Mouse (Mus musculus): ENCODE results near the gene Hcst. TPM values are rescaled to one million over a fixed set of nuclear protein-coding genes. Genes with fewer than 3 reads are reported as not detected.

Hcst gene
- 10 to 100 TPM in 1 of 26 experiments, 1 to 10 TPM in 16, not detected in 9; 3.3 to 12.1 (median 6.0) TPM for total RNA-seq (2018; cell fraction: chromatin; rRNA removed)
- total RNA-seq (2018; cell fraction: cytosol; rRNA removed) = 10 to 100 TPM; 15.7 to 50.0 (median 32.0) TPM
- total RNA-seq (2018; cell fraction: nucleus; rRNA removed) = 10 to 100 TPM in 7 of 26 experiments, 1 to 10 TPM in 18, not detected in 1; 3.4 to 13.6 (median 7.9) TPM
- 9.3 to 40.5 TPM (median 34.0 TPM) in 3 replicates for polyA plus RNA-seq (2018)

GRCm38 (mm10) chr7:30419561-30420499, at the start of gene Hcst:
TSS of gene Hcst (minus strand) at chr7:30419854.
- H3K4me3 ChIP-seq (ENCODE audit: inconsistent target) = peak within 1 kb of the TSS; percentile 86
- H3K79me2 ChIP-seq (ENCODE audit: inconsistent target) = peaks cover 76% of the 10 kb centered on the region
- WGBS (ENCODE audit: missing documents) = 1% methylated on average over 10 of the region's 10 CpGs
- peak within 1 kb of the TSS; percentile 100 for H3K27ac ChIP-seq
- peaks cover 13% of the 10 kb centered on the region; the same call in 1 of the 2 replicates for H3K36me3 ChIP-seq (ENCODE audit: inconsistent target)

- 19% methylated on average over 5 of the region's 6 CpGs for WGBS (ENCODE audit: missing documents)
- H3K79me2 ChIP-seq (ENCODE audit: inconsistent target) = no peaks in the 10 kb centered on the region
- no peak overlapping the region for H3K4me3 ChIP-seq (ENCODE audit: inconsistent target)
- no peaks in the 10 kb centered on the region for H3K36me3 ChIP-seq (ENCODE audit: inconsistent target)
- H3K27ac ChIP-seq = no peak overlapping the region
Observed at GRCm38 (mm10) chr7:30464816-30465300, 45.2 kb upstream of the Hcst start.

- H3K36me3 ChIP-seq (ENCODE audit: inconsistent target) = no peaks in the 10 kb centered on the region
- H3K4me3 ChIP-seq (ENCODE audit: inconsistent target) = no peak overlapping the region
- 50% methylated on average over 4 of the region's 4 CpGs for WGBS (ENCODE audit: missing documents)
- H3K27ac ChIP-seq = no peak overlapping the region
- no peaks in the 10 kb centered on the region for H3K79me2 ChIP-seq (ENCODE audit: inconsistent target)
Observed at GRCm38 (mm10) chr7:30463996-30464395, 44.3 kb upstream of the Hcst start.

GRCm38 (mm10) chr7:30463568-30463967, 43.9 kb upstream of the Hcst start:
- Histone ChIP-seq H3K36me3 (ENCODE audit: inconsistent target) (no peaks in the 10 kb centered on the region), H3K79me2 (ENCODE audit: inconsistent target) (no peaks in the 10 kb centered on the region), H3K27ac (no peak overlapping the region), H3K4me3 (ENCODE audit: inconsistent target) (no peak overlapping the region)
- WGBS (ENCODE audit: missing documents) = 40% methylated on average over 6 of the region's 7 CpGs

GRCm38 (mm10) chr7:30459484-30459883, 39.8 kb upstream of the Hcst start:
- Histone ChIP-seq H3K79me2 (ENCODE audit: inconsistent target) (no peaks in the 10 kb centered on the region), H3K27ac (no peak overlapping the region), H3K36me3 (ENCODE audit: inconsistent target) (no peaks in the 10 kb centered on the region), H3K4me3 (ENCODE audit: inconsistent target) (no peak overlapping the region)
- 36% methylated on average over 5 of the region's 6 CpGs for WGBS (ENCODE audit: missing documents)

DNA sequence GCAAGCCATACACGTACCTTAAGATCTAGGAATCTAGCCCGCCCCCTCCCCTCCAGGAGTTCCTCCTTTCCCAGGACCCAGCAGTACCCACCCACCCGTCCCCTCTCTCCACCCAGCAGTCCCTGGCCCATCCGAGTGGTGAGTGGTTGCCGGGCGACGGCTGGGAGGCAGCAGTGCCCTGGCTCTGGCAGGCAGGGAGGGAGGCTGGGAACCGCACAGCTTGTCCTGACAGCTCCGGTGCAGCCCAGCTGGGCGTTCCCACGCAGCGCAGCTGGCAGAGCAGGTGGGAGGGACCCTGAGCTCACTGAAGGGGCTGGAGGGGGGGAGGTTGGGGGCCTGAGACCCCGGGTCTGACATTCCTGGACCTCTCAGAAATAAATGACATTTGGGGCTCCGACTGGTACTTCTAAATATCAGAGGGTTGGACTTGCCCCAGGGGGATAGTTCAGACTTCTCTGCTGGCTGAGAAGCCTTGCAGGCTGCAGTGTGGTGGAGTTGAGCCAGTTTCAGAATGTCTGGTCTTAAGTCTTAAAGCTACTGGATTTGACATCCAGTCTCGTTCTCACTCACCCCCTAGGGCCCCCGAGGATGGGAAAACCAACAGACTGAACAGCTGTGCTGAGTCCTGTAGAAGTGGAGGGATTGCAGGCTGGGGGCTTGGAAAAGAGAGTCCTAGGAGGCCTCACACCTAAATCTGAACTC, 38.1 kb upstream of the Hcst start, which contains the start of the genes Kirrel2 and Nphs1:
Gene Kirrel2, minus strand, starts transcription at position 62 of the 702 bp plus-strand sequence.
Gene Nphs1, plus strand, starts transcription at position 687 of the 702 bp plus-strand sequence.
- Histone ChIP-seq H3K36me3 (ENCODE audit: inconsistent target) (no peaks in the 10 kb centered on the region), H3K79me2 (ENCODE audit: inconsistent target) (no peaks in the 10 kb centered on the region), H3K4me3 (ENCODE audit: inconsistent target) (no peak within 1 kb of the TSS), H3K27ac (no peak within 1 kb of the TSS)
- 9% methylated on average over 16 of the region's 16 CpGs for WGBS (ENCODE audit: missing documents)

DNA sequence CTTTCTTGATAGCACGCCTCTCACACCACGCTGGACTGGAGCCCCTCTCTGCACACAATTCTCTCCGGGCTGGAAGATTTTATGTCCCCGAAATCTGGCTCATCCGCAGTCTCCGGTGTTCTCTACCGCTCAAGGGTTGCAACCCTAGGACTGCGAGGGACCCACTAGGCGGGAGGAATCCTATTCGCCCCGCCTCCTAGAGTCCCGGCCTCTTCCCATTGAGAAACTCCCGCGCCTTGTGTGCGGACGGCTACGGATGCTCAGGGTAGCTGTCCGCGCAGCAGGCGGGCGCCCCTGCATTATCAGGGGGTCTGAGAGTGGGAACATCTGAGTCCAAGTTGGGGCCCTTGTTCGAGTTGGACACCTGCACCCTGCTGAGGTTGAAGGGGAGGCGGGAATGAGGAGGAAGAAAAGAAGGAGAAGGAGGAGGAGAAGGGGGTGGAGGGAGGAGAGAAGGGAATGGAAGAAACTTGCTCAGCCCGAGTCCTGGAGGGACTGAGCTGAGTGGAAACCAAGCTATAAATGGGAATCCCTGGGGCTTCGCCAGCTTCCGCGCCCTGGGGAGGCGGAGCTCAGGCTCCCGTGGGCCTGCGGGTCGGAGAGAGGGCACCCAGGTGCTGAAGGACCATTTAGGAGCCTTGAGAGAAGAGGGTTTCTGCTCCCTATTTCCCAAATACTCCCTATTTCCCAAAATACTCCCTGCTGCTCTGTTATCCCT, 37.4 kb upstream of the Hcst start:
- 7% methylated on average over 31 of the region's 31 CpGs for WGBS (ENCODE audit: missing documents)

DNA sequence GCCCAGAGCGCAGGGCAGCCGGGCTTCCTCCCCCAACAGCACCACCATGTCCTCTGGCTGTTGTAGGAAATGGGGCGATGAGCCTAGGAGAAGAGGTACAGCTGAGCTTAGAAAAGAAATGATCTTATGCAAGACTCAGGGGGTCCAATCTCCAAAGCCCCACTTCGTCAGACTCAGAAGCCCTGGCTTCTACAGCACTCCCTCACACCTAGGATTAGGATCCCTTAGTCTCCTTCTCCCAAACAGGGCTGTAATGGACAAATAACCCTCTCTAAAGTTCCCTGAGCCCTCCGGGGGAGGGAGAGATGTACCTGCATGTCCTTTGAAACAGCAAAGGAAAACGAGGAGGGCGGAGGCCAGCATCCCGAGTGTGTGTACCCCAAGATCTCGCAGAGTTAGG, 36.8 kb upstream of the Hcst start:
- WGBS (ENCODE audit: missing documents) = 7% methylated on average over 9 of the region's 9 CpGs
- Histone ChIP-seq H3K79me2 (ENCODE audit: inconsistent target) (no peaks in the 10 kb centered on the region), H3K36me3 (ENCODE audit: inconsistent target) (no peaks in the 10 kb centered on the region), H3K27ac (no peak overlapping the region), H3K4me3 (ENCODE audit: inconsistent target) (no peak overlapping the region)

More for the DNA sequence above, 37.4 kb upstream of the Hcst start:
- Histone ChIP-seq H3K79me2 (ENCODE audit: inconsistent target) (no peaks in the 10 kb centered on the region), H3K4me3 (ENCODE audit: inconsistent target) (no peak overlapping the region), H3K27ac (no peak overlapping the region), H3K36me3 (ENCODE audit: inconsistent target) (no peaks in the 10 kb centered on the region)

GRCm38 (mm10) chr7:30454259-30454658, 34.6 kb upstream of the Hcst start:
- 26% methylated on average over 5 of the region's 6 CpGs for WGBS (ENCODE audit: missing documents)
- no peak overlapping the region for H3K4me3 ChIP-seq (ENCODE audit: inconsistent target)
- no peak overlapping the region for H3K27ac ChIP-seq
- no peaks in the 10 kb centered on the region for H3K79me2 ChIP-seq (ENCODE audit: inconsistent target)
- H3K36me3 ChIP-seq (ENCODE audit: inconsistent target) = no peaks in the 10 kb centered on the region

- Histone ChIP-seq H3K4me3 (ENCODE audit: inconsistent target) (no peak overlapping the region), H3K79me2 (ENCODE audit: inconsistent target) (no peaks in the 10 kb centered on the region), H3K27ac (no peak overlapping the region), H3K36me3 (ENCODE audit: inconsistent target) (no peaks in the 10 kb centered on the region)
- WGBS (ENCODE audit: missing documents) = 3% methylated on average over 24 of the region's 25 CpGs
Observed at GRCm38 (mm10) chr7:30453766-30454165, 34.1 kb upstream of the Hcst start.

GRCm38 (mm10) chr7:30453327-30453726, 33.7 kb upstream of the Hcst start:
- Histone ChIP-seq H3K36me3 (ENCODE audit: inconsistent target) (no peaks in the 10 kb centered on the region), H3K79me2 (ENCODE audit: inconsistent target) (no peaks in the 10 kb centered on the region), H3K4me3 (ENCODE audit: inconsistent target) (no peak overlapping the region), H3K27ac (no peak overlapping the region)
- 13% methylated on average over 23 of the region's 25 CpGs for WGBS (ENCODE audit: missing documents)

DNA sequence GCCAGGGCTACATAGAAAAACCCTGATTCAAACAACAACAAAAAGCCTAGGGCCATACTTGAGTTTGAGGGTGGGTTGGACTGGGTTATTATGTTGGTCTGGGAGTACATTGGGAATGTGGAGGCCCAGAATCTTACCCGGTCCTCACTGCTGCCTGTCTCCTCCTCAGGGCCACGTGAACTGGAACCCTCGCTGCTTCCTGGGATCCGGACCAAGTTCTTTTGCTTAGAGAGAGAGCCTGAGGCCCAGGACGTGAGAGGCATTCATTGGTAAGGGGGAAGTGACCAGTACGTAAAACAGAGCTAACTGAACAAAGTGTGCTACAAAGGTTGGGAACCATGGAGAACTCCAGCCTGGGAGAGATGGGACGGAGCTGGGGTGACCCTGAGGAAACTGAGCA, 30.6 kb upstream of the Hcst start:
- Histone ChIP-seq H3K36me3 (ENCODE audit: inconsistent target) (no peaks in the 10 kb centered on the region), H3K4me3 (ENCODE audit: inconsistent target) (no peak overlapping the region), H3K27ac (no peak overlapping the region), H3K79me2 (ENCODE audit: inconsistent target) (no peaks in the 10 kb centered on the region)
- WGBS (ENCODE audit: missing documents) = 76% methylated on average over 7 of the region's 7 CpGs

DNA sequence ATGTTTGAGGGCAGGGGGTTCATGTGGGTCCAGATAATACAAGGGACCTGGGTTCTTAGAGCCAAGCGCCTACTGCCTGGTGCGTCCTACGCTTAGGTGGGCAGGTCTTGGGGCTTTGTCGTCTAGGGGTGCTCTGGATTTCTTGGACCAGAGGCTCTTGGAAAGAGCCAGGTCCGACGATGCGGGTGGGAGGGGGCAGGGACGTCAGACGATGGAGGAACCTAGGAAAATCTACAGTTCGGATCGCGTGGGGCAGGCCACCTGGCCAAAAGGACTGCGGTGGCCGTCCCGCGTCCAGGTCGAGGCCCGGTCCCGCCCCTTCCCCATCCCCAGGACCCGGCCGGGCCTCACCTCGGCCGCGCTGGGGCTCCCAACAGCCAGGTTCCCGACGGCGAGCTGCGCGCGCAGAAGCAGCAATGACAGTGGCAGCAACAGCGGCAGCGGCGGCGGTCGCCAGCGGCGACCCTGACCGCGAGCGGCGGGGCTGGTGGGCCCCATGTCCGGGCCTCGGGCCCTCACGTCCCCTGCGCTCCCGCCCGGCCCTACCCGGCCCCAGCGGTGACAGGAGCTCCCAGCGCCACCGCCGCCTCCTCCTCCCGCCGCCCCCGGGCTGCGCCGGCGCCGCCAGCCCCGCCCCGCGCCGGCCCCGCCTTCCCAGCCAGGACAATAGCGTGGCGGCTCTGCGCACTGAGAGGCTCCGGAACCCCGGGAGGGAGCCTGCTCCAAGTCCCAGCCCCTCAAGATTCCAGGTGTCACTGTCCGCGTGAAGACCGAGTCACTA, 25.5 kb upstream of the Hcst start, which contains the start of gene Aplp1:
Gene Aplp1, minus strand, starts transcription at position 565 of the 781 bp plus-strand sequence.
- no peaks in the 10 kb centered on the region for H3K79me2 ChIP-seq (ENCODE audit: inconsistent target)
- WGBS (ENCODE audit: missing documents) = 4% methylated on average over 53 of the region's 72 CpGs
- no peak within 1 kb of the TSS for H3K4me3 ChIP-seq (ENCODE audit: inconsistent target)
- no peak within 1 kb of the TSS for H3K27ac ChIP-seq
- H3K36me3 ChIP-seq (ENCODE audit: inconsistent target) = no peaks in the 10 kb centered on the region
